Mouse (Mus musculus): ENCODE measurements at regions not wholly inside any gene's neighbourhood (a gene's known extent, or its start where the extent isn't known, plus 50 kb on each side); places are given as distances from the start of the nearest gene placed in this dataset.
"Not testable (repeated sequence)": the region's sequence is repeated elsewhere in the genome, so short reads cannot be mapped to it uniquely, and the experiment has no call there.

DNA sequence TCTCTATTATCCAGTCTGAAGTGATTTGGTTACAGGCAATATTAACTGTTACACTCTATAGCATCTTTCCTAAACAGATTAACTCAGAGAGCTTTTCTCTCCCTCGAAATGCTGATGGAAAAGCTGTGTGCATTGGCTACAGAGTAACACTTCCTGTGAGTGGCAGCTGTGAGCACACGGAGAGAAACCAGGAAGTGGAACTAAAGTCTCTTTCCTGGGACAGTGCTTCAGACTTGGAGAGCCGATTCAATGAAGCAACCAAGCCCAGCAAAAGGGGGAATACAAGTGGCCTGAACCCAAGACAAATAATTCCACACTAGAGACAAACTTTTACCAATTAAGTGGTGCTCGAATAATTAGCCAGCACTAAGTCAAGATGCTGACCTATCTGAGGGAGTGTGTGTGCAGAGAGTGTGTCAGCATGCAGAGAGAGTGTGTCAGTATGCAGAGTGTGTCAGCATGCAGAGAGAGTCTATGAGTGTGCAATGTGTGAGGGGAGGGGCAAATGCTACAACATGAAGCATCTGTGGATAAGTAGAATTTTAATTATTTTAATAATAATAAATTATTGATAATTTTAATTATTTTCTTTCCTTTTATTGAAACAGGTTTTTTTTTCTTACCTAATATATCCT lies 74.9 kb upstream of the 1110032F04Rik start:
- DNase-seq (ENCODE audit: low spot score), result no peak

DNA sequence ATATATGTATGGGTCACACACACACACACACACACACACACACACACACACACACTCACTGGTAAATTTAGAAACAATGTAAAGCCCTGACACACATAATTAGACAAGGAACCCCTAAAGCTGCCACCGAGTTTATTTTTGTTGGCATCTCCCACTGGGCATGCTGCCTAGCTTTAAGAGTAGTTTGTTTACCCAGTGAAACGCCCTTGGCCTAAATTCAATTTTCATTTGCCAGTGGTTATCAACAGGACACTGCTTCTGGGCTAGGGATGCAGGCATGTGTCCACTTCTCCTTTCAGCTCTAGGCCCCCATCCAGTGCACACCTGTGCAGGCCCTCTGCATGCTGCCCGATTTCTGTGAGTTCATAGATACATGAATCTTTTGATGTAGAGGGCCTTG lies 73.7 kb upstream of the 1110032F04Rik start:
- no peak for DNase-seq (ENCODE audit: low spot score)

DNA sequence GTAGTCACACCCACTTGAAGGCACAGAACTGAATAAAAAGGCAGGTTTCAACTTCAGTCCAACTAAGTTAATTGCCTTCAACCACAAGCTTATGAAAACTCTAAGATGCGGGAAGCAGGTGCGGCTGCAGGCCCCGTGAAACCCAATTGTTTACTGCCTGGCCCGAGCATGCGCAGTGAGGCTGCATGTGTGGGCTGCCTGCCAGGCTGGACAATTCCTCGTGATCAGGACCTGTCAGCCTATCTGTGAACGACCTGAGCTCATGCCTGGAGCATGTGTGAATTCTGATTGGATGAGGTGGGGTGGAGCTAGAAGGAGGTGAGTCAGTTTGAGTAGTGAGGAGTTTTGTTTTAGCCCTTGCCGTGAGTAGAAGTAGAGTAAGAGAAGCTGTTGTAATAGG lies 71.0 kb upstream of the 1110032F04Rik start:
- DNase-seq (ENCODE audit: low spot score), result not testable (repeated sequence)

DNA sequence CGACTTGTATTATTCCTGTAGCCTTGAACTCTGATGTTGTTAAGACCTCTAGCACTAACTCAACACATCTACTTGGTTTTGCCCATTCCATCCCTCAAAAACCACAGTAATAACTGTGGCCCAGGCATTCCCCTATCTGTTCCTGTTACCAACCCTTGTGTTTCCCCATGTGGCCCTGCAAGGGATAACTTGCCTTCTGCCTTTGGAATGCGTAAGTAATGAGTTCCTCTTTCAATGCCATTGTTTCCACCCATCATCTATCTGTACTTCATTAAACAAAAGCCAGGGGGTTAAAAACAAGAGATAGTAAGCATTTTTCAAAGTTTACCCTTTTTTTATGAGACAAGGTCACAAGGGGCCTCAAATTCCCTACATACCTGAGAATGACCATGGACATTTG lies 60.5 kb upstream of the 1110032F04Rik start:
- no peak for DNase-seq (ENCODE audit: low spot score)

DNA sequence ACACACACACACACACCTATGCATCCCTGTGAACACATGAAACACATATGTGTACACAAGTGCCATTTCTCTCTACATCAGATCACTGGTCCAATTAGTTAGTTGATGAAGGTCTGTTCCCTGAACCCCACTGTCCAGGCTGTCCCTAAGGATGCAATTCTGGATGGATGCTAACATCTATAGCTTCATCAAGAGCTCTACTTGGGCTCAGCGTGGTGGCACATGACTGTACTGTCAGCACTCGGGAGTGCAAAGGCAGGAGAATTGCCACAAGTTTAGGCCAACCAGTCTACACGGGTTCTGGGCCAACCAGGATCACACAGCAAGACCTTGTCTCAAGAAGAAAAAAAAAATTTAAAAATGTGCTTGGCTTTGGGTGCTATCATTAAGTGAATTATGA lies 55.9 kb upstream of the 1110032F04Rik start:
- DNase-seq (ENCODE audit: low spot score), result no peak

DNA sequence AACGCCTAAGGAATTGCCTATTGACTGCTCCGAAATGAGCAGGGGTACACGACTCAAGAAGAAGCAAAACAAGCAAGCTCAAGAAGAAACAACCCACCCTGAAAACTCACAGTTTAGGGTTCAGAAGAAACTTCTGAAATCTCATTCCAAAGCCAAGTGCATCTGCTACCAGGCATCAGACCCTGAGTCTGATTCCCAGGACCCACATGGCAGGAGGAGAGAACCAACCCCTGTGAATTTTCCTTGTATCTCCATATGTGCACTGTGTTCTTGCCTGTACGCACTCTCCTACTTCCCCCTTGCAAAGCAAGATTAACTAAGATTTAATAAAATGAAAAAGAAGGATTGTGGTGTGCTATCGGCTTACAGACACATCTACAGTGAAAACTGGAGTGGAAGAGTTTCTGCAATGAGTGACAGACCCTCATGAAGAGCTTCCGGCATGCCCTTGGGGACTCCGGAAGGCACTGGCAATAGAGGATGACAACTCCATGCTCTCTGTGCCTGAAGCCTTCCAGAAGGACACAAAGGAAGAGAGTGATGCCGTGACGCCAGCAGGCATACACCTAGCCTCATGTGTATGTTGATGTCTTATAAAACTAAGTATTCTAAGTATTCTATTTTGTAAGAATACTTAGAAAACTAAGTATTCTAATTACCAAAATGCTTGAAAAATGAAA lies 55.2 kb upstream of the 1110032F04Rik start:
- no peak for DNase-seq (ENCODE audit: low spot score)

DNA sequence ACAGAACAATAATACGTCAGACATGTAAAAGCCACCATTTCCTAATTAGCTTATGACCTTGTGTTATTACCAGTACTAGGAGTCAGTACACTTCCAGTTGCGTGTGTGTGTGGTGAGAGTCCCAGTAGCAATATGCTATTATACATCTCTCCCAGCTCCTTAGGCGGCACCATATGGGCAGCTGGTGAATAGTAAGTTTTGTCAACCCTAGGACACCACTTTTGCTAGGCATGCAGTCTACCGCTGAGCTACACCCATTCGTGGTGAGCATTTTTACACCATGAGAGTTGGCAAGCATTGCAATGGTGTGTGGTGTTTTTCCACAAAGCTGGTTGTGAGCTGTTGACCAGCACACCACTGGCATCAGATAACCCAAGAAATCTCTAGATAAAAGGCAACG lies 53.8 kb upstream of the 1110032F04Rik start:
- no peak for DNase-seq (ENCODE audit: low spot score)

DNA sequence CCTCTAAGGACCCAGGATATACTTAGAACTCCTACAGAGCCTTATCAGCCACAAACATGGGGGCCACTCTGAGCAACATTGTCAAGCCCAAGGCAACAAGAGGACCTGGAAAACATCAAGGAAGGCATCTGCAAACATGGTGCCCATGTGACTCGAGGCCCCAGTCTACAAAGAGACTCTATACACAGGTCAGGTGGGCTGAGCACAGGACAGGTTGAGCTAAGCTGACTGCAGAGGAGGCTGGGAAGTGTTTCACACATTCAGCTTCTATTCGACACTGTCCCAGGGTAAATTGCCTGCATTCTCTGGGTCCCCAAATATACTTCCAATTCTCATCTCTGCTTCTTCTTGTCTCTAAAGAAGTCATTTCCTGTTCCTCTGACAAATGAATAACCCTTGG lies 52.1 kb upstream of the 1110032F04Rik start:
- no peak for DNase-seq (ENCODE audit: low spot score)
